Comparison of ENCODE assay signal across 7 mouse cellular contexts in genomic region chr12:31967536-31967935, GRCm38 (mm10). TPM values are rescaled to one million over a fixed set of nuclear protein-coding genes. Genes with fewer than 3 reads are reported as not detected.
DNase-seq lines count a peak whose midpoint lies in the region; ATAC-seq and TF ChIP-seq lines count a peak whose summit lies in the region.

No protein-coding gene starts in this region.

- no peak overlapping the region for H3K27ac ChIP-seq in thymus, adult 2 months (ENCODE audit: control insufficient read depth, insufficient read depth, low read length)
- no peak overlapping the region for H3K27ac ChIP-seq in kidney, adult 2 months (ENCODE audit: insufficient read depth, low read depth, low read length)

- no peak overlapping the region for H3K4me3 ChIP-seq in thymus, adult 2 months (ENCODE audit: control insufficient read depth, insufficient read depth, low read length)
- no peak overlapping the region for H3K4me3 ChIP-seq in kidney, adult 2 months (ENCODE audit: insufficient read depth, low read depth, low read length)

- peak; percentile 51 for DNase-seq in thymus, adult 2 months
- DNase-seq in thymus, adult 18-20 months, result no peak
- DNase-seq in adipocyte (ENCODE audit: low spot score), result peak; percentile 82
- peak; percentile 64 for DNase-seq in kidney, adult 2 months
- DNase-seq in thymus, postnatal 25 days, result peak; percentile 49

- TF ChIP-seq POLR2A in thymus, adult 2 months (IDR thresholded peaks at IDR 0.05; ENCODE audit: control insufficient read depth, extremely low read depth, insufficient read depth, low read length, poor library complexity), result no peak
- no peak for TF ChIP-seq POLR2A in kidney, adult 2 months (IDR thresholded peaks at IDR 0.05; ENCODE audit: low read depth, low read length)

- ATAC-seq in erythroid progenitor cell, adult 5-6 weeks (replicated peaks; ENCODE audit: low FRiP score, poor library complexity, severe bottlenecking), result peak; percentile 70
- peak; percentile 58 for ATAC-seq in megakaryocyte-erythroid progenitor cell, adult 5-6 weeks (replicated peaks; ENCODE audit: low FRiP score, low TSS enrichment, poor library complexity, severe bottlenecking)

- TF ChIP-seq CTCF in thymus, adult 2 months (IDR thresholded peaks at IDR 0.05; ENCODE audit: borderline replicate concordance, control insufficient read depth, extremely low read depth, insufficient read depth, low read length, poor library complexity), result no peak
- TF ChIP-seq CTCF in kidney, adult 2 months (conservative IDR thresholded peaks at IDR 0.05; ENCODE audit: insufficient read depth, insufficient read length, low read depth, low read length), result no peak

- no peaks in the 10 kb centered on the region for H3K4me1 ChIP-seq in thymus, adult 2 months (replicated peaks; ENCODE audit: control insufficient read depth, insufficient read depth, low read length)
- no peaks in the 10 kb centered on the region for H3K4me1 ChIP-seq in kidney, adult 2 months (ENCODE audit: control insufficient read depth, insufficient read depth, low read length)

- H3K27me3 ChIP-seq in thymus, adult 2 months (ENCODE audit: control insufficient read depth, insufficient read depth, low read length), result no peaks in the 10 kb centered on the region
- H3K27me3 ChIP-seq in kidney, adult 2 months (replicated peaks; ENCODE audit: control insufficient read depth, insufficient read depth, low read length), result no peaks in the 10 kb centered on the region

- H3K36me3 ChIP-seq in thymus, adult 2 months (ENCODE audit: control insufficient read depth, insufficient read depth, low read length), result no peaks in the 10 kb centered on the region
- H3K36me3 ChIP-seq in kidney, adult 2 months (ENCODE audit: control insufficient read depth, insufficient read depth, low read length), result no peaks in the 10 kb centered on the region

- 8% methylated on average over 2 of the region's 2 CpGs for WGBS in thymus, adult 2 months
- WGBS in kidney, adult 2 months, result 4% methylated on average over 2 of the region's 2 CpGs

RNA-seq across cellular contexts. Expression of gene Hbp1, which starts 17.2 kb away (rescaled TPM):
- 74.9 and 94.9 TPM in 2 replicates for polyA plus RNA-seq in thymus, adult 2 months (2012; rRNA removed)
- total RNA-seq in erythroid progenitor cell, adult 5-6 weeks (2015; ENCODE audit: low replicate concordance), result 73.9 and 109 TPM in 2 replicates
- total RNA-seq in erythroid progenitor cell, adult 5-6 weeks (2017; ENCODE audit: low replicate concordance), result 71.8 and 72.6 TPM in 2 replicates
- 67.5 and 68.2 TPM in 2 replicates for polyA plus RNA-seq in kidney, adult 2 months (2012; rRNA removed)
- 34.8 and 37.9 TPM in 2 replicates for total RNA-seq in megakaryocyte-erythroid progenitor cell, adult 5-6 weeks (2014; fragmentation: Nextera tagmentation)
- total RNA-seq in megakaryocyte-erythroid progenitor cell, adult 5-6 weeks (2017), result 39.8 and 50.5 TPM in 2 replicates

Comparison
In these comparisons a context has a peak if more than half of its experiments do, and no peak if none do; other contexts are left out.
1. DNase-seq: peak in thymus, adult 2 months (single experiment), adipocyte (single experiment), kidney, adult 2 months (single experiment) and thymus, postnatal 25 days (single experiment); none in thymus, adult 18-20 months (0 of 2).